Mouse (Mus musculus) layer of hippocampus, adult 11-12 months (tissue): Measurements from ENCODE around the gene Chst15.

Experiments
- DNase-seq: peaks from one replicate; pipeline ENCODE4 v3.0.0; 2022; ENCODE audit warnings: low spot score

Gene Chst15

DNA sequence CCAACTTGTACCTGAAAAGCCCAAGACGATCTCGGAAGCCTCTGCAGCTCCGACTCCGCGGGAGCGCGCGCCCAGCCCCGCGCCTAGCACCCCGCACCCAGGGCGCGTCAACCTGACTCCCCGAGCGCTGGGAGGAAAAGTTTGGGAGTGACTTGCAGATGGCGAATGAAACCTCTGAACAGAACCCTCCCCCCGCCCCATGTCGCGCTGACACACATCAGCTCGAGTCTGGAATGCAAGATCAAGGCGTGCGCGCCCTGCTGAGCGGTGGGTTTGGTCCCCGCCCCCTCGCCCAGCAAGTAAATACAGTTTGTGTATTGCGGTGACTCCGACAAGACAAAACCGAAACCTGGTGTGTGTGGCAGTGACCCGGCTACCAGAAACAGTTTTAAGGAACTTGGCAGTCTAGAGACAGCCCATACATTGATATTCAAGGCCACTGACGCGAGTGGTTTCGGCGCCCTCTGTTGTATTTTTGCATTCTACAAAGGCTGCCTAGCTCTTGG lies at the start of gene Chst15:
TSS of gene Chst15 (minus strand) at position 193 of the 506 bp plus-strand sequence.
- DNase-seq: peak; percentile 38

DNA sequence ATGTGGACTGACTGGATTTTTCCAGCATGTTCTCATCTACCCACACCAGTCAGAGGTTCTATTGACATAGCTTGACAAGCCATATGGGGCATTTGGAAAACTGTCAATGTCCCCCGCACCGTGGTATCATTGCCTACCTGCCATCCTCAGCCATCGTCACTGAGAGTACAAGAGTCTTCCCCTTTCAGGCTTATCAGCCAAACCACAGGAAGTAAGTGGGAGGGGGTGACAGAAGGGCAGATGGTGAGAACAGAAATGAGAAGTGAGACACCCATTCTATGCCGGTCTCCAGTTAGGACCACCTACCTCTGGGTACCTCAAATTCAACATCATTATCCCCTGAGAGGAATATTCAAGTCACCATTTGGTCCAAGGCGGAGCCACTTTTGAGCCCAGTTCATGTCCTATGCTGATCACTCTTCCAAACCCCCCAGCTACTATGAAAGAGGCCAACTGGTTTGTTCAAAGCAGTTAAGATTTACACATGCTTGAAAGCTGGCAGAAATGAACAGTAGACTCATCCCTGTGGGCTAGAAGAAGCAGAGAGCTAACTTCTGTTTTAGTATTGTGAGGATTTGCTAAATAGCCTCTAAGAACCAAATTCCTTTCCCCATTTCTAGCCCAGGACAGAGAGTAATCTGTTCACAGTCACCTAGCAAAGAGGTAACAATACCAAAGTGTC lies 48.8 kb upstream of the Chst15 start:
- no peak for DNase-seq

DNA sequence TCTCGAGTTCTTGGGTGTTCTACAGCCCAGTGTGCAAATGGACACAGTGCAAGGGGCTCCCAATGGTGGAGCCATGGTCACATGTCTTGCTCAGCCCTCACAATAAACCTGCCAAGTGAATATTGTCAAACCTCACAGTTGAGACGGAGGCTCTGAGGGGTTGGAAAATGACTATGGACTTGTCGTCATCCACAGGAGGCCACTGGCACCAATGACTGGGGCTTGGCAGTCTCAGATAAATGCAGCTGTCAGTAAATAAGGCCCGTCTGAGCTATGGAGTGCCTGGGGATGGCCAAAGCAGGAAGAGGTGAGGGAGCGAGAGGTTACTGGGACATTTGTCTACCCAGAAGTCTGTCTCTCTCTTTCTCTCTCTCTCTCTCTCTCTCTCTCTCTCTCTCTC lies 48.1 kb upstream of the Chst15 start:
- no peak for DNase-seq

DNA sequence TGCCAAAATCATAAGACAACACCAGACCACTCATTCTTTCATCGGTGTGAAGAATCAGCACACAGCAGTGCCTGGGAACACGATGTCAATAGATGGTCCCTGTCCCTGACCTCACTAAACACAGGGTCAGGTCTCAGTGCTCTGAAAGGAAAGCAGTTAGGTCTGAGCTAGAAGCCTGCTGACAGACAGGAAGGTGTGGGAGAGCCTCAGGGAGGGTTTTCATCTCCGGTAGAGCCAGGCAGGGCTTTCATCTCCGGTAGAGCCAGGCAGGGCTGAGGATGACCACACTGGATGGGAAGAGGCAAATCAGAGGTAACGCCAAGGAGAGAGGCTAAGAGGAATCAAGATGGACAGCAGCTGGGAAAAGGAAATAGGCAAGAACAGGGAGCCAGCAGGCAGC lies 47.5 kb upstream of the Chst15 start:
- DNase-seq: no peak

DNA sequence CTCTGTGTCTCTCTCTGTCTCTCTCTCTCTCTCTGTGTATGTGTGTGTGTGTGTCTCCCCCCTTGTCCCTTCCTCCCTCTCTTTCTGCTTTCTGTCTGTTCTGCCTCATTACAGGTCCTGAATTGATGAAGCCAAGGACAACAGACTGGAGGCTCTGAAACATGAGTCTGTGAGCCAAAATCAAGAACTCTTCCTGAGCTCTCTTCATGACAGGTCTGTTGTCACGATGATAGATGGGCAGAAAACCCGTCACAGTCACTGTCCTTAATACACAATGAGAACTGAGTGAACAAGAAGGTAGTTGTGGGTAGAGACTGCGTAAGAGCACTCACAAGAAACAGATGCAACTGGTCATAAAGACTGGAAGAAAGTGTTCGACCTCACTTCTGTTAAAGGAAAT lies 43.3 kb upstream of the Chst15 start:
- no peak for DNase-seq

DNA sequence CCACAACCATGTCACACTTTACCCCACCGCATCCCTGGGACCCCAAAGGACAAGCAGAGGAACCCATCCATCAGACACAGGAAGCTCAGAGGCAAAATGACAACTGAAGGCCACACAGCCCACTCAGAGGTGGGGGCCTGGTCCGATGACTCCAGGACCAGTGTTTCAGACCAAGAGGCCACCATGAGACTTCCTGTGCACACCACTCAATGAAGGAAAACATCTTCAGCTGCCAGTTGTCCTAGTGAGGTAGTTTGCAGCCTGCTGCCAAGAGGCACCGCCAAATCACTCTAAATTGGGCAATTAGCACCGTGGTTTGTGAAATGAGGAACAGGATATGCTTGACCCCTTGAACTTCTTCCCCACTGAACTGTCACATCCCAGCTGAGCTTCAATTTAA lies 41.7 kb upstream of the Chst15 start:
- no peak for DNase-seq

DNA sequence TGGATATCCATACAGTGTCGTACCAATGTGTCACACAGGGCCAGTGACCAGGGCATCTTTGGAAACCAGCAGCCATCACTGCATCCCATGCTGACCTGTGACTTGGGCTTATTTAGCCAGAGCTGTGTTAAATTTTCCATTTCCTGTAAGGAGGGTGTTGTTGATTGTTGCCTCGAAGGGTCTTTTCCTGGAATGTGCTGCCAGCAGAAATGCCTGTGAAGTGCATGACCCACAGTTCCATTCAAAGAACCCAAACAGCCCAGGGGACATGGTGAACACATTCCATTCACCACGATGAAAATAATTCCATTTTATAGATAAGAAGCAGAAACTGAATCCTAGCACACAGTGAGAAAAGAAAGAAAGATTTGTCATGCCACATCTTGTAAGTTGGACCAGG lies 41.2 kb upstream of the Chst15 start:
- no peak for DNase-seq

DNA sequence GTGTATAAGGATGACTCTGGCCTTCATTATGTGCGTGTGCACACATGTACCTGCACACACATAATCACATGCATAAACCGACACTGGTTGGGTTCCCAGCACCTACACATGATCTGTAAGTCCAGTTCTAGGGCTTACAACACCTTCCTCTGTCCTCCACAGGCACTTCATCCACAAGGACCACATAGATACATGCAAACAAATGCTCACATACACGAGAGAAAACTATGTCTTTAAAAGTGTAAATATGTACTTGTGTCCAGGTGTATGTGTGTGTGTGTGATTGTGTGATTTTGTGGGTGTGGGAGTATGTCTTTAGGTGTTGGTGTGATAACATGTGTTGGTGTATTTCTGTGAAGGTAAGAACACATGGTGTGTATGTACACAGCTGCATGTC lies 40.8 kb upstream of the Chst15 start:
- no peak for DNase-seq

DNA sequence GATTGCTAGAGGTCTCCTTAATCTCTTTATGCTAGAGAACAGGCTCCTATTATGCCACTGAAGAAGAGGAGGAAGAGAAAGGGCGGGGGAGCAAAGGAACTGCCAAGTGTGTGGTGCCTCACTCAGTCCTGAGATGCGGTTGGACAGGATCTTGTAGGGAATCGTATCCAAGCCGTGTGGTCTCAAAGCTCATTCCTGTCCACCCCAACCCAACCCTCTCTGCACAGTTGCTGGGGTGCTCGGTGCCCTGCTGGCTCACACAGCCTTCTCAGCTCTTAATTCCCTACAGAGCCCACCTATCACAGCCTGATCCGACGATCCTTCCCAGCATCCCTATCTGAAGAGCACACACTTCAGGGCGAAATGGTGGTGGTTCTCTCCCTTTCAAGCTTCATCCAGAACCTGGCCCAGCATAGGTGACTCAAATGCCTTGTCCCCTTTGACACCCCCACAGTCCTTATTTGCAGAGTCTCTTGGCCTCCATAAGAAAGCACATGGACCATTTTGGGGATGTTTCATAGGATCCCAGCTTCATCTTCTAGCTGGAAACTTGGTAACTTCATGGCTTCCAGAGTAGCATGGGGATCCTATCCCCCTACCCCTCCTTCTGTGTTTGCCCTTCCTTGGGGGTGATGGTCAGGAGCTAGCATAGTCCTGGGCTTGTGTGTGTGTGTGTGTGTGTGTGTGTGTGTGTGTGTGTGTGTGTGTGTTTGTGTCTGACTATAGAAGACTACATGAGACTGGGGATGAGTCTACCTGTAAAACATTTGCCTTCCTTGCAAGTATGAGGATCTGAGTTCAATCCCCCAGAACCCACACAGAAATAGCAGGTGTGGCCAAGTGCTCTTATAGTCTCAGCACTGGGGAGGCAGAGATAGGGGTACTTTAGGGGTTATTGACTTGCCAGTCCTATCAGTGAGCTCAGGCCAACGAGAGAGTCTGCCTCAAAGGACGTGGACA lies 40.1 kb upstream of the Chst15 start:
- DNase-seq: no peak

DNA sequence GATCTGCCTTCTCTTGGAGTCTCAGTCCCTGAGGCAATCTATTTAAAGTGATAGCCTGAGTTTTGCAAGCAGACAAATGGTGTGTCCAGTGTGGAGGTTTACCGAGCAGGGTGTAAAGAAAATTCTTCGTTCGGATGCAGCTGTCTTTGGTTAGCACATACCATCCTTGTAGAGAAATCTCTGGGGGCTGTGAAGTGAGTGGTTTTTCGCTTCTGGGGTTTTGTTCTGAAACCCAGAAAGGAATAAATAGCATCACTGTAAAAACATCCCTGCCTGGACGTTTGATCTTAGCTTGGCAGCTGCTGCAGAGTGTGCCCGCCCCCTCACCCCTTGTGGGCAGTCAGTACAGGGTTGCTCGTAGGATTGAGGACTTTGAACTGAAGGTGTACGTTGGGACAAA lies 39.2 kb upstream of the Chst15 start:
- no peak for DNase-seq

DNA sequence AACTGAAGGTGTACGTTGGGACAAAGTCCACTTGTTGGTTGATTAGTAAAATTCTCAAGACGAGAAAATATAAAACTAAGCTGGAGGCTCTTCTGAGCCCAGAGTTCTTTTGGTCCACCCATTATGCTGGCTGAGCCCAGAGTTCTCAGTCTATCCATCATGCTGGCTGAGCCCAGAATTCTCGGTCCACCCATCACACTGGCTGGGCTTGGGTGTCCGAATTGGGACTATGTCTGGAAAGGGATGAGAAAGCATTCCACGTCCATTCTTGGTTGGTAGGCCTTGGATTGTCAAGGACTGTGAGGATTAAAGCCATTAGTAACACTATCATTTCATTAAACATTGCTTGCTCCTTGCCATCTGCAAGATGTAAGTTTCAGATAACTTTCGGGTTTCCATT lies 38.7 kb upstream of the Chst15 start:
- DNase-seq: no peak

DNA sequence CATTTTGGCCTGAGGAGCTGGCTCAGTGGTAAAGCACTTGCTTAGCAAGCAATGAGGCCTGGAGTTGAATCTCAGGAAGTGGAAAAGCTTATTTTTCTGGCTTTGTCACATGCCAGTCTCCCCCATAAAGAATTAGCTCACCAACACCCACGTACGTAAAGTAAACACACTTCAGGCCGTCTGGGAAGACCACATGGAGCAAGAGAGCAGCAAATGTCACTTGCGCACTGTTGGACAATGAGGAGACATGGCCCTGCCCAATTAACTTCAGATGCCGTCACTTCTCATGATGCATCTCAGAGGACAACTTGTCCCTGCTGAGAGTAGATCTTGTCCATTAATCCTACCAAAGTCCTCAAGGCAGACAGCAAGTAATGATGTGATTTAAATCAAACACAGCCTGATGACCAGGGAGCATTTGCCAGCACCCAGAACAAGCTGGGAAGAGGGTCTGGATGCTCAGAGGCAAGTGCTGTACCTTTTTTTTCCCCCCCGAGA lies 32.1 kb upstream of the Chst15 start:
- no peak for DNase-seq

DNA sequence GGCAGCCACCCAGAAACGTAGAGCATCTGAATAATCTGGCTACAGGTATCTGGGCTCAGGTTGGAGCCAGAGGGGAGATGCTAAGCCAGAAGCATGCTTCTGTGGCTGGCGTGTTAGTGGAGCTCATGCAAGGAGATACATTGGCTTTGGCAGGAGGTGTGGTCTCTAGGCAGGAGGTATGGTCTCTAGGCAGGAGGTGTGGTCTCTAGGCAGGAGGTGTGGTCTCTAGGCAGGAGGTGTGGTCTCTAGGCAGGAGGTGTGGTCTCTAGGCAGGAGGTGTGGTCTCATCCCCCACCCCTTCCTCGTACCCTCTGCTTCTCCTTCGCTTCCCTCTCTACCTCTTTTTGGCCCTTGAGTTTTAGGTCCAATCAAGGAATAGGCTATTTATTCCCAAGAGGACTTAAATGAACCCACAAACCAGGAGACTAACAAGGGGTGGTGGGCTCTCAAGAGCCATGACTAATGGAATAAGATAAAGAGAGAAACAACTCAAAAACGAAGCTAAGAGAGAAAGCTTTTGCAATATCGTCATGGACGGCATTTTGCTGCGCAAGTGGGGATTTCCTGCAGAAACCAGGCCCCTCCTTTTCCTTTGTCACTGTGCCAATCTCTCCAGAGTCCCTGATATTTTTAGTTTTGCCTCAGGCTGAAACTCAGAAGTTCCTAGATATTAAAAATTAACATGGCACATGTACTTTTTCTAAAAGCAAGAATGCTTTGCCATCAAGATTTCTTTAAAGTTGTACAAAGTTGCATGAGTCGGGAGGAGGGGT lies 30.4 kb upstream of the Chst15 start:
- no peak for DNase-seq

DNA sequence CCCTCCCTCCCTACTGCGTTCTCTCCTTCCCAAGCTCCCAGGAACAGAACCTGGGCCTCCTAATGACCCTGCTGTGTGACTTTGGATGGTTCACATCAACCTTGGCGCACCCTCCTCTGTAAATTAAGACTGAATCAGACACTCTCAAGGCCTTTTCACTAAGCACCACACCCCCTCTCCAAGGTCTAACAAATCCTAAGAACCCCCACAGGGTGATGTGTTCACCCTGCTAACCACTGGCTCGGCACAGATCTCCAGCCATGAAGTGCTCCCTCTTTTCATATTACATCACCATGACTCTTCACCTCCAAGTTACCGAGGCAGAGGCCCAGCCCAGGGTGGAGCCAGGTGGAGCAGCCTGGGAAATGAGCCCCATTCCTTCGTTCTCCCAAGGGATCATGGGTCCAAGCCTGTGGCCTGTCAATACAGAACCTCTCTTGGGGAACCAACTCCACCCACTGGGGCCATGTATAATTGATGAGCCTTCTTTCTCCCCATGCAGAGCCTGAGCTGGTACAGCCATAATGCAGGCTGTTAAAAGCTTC lies 28.6 kb upstream of the Chst15 start:
- no peak for DNase-seq

DNA sequence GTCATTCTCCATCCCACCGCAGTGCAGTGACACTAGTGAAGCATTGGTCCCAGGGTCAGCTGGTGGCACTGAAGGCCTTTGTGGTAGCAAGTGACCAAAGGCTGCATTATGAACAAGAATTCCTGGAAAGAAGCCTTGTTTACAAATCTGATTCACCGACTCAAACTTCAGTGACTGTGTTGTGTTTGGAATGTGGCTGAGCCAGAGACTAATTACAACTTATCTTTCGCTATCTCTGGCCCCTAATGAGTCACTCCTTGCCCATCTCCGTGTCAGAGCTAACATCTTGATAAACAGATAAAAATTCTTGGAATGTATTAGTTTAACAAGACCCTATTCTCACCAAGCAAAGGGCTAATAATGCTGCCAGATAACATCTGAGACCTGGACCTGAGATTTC lies 27.6 kb upstream of the Chst15 start:
- DNase-seq: no peak

DNA sequence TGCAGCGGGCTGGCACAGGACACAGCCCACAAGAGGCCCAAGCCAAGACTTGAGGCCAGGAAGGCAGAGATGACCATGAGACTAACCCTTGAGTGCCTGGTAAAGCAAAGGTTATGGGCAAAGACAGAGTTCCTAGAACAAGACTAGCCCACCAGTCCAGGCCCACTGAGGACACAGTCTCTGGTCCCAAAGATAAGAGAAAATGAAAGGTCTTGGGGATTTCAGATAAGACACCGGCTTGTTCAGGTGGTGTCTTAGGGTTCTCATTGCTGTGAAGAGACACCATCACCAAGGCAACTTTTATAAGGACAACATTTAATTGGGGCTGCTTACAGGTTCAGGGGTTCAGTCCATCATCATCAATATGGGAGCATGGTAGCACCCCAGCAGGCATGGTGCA lies 26.9 kb upstream of the Chst15 start:
- no peak for DNase-seq

DNA sequence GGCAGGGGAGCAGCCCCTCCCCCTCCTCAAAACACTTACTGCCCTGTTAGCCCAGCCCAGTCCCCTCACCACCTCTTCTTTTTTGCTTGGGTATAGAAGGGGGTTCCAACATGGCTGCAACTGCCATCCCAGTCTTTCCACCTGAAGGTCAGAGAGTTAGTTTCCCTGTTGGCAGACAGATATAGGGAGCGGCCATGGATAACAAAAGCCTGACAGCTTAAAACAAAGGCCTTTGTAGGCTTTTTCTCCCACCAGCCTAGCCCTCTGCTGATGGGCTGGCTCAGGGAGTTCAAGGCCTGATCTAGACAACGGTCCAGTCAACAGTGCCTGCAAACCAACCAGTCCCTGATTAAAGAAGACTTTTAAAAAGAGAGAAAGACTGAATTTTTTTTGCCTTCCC lies 26.1 kb upstream of the Chst15 start:
- no peak for DNase-seq

DNA sequence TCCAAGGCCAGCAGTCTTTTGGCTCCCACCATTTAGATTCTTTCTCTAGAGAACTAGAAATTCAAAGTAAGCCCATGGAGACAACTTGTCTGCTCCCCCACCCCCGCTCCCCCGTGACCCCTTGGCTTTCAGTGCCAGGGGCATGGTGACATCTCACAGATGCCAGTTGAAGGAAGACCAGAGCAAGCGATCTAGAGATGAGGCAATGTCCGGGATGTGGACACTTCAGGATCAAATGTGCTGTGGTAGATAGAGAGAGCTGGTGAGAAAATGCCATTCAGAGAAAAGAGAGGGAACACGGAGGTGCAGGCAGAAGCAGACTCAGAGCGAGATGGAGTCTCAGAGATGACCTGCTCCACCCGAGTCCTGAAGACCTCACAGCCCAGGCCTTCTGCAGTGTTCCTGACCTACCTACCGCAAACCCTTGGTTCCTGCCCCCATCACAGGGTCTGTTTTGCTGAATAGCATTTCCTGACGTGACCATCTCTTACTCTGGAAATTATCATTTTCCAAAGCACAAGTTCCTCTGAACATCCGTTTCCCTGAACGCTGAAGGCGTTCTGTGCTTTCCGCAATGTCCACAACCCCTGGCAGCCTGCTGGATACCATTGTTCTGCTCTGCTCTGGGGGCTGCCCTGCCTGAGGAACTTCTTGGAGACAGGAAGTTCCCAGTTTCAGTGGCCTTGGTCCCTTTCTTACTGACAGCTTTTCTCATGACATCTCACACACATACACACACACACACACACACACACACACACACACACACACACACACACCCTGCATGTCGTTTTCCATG lies 22.2 kb upstream of the Chst15 start:
- DNase-seq: no peak

DNA sequence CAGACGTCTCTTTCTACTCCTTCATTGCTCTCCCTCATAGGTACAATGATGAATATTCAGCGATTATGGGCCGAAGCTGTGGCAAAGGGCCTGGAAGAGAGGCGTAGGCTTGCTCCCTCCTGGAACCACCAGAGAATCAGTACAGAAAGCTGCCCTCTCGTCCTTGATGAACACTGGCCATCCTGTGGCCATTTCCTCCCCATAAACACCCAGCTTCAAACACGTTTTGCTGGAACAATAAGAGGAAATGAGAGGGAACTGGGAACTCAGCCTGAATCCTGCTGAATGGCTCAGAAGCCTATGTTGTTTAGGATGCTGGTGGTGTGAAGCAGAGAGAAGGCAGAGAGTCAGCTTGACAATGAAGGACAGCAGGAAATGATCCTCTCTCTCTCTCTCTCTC lies 21.3 kb upstream of the Chst15 start:
- no peak for DNase-seq

DNA sequence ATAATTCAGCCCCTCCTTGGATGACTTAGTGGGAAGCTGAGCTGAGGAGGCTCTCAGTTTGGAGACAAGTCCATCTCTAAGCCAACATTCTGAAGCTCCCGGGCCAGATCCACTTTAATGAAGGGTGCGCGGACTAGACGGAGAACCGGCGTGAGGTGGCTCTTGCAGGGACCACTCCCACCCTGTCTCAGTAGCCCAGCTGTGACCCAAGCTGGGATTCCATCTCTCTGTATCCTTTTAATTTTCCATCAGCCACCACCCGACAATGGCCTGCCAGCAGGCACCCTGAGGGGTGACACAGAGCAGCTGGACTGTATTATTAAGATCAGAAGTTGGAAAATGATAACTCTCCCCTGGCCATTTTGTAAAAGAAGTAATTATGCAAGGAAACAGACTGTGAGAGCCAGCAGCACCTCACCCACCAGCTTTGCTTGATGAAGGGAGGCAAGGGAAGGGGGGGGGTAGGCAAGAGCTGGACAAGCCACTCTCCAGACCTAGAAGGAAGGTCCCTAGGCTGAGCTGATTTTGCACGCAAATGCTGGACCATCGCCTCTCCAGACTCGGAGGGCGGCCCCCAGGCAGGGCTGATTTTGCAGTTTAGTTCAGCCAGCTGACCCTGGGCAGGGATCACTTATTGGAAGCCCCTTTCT lies 20.4 kb upstream of the Chst15 start:
- DNase-seq: no peak

DNA sequence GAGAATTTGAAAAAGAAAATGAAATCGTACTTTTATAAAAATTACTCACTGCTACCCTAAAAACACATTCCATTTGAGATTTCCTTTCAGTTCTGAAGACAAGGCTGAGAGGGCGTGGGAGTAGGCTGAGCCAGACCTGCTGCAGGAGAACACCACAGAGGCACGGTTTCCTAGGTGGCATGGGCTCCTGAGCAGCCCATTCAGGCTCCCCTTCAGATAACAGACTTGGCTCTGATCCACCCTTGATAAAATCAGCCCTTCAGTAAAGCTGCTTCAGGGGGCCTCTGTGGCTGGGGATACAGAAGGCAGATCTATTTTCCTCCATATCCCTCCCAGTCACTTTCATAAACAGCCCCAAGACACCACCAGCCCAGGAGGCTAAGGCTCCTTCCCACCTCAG lies 19.8 kb upstream of the Chst15 start:
- DNase-seq: no peak
